Mouse (Mus musculus): ENCODE measurements around the gene Adgrb2.

The Adgrb2 gene

DNA sequence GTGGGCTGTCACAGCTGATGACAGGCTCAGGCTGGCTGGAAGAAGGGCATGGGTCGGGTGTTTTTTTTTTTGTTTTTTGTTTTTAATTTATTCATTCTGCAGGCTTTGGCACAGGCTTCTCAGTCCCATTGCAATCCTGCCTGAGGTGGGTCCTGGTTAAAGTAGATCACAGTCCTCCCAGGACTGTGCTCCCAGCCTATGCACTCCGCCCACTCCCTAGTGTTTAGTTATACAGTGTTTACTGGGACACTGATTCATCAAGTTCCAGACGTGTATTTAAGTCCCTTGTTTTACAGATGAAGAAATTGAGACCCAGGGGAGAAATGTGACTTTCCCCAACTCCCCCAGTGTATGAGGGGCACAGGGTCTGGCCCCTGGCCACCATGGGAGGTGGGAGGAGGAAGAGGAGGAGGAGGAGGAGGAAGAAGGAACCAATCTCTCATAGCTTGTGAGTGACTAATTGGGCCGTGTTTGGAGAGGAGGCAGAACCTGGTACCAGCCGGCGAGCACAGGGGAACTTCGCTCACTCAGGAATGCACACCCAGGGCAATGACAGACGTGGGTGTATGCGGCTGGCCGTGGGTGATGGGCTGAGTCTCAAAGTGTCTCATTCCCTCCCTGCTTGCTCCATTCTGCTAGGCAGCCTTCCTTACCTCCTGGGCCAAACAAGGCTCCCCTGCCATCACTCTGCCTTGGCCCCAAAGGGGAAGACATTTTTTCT, 39.0 kb downstream of the Adgrb2 start:
- ATAC-seq (ENCODE audit: insufficient number of reproducible peaks, low FRiP score, low TSS enrichment) = no peak

DNA sequence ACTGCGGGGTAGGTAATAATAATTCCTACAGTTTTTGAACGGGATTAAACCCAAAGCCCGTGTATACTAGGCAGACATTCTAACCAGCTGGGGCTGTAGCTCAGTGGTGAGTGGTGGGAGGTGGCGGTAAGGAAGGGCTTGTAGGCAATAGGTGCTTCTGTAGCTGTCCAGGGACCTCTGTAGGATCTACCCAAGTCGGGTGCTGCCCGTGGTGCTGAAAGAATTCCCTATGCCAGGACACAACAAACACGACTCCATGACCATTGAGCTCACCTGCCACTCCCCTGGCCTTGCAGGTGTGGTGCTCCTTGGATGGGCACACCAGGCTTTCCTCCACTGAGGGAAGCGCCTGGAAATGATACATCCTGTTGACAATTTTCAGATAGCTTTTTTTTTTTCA, 40.9 kb downstream of the Adgrb2 start:
- no peak for ATAC-seq (ENCODE audit: insufficient number of reproducible peaks, low FRiP score, low TSS enrichment)

DNA sequence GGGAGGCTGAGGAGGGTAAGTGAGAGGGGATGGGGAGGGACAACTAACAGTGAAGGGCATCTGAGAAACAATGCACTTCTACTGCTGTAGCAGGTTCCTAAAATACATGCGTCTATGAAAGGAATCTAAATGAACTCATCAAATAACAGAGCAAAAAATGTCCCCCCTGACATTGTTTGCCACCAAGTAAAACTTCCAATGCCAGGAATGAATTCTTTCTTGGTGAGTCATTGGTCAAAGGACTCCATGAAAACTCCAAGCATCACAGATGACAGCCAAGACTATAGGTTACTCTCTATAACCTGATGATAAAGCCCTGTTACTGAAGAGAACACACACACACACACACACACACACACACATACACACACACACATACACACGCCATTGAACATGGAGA, 46.5 kb downstream of the Adgrb2 start:
- ATAC-seq (ENCODE audit: insufficient number of reproducible peaks, low FRiP score, low TSS enrichment) = no peak

DNA sequence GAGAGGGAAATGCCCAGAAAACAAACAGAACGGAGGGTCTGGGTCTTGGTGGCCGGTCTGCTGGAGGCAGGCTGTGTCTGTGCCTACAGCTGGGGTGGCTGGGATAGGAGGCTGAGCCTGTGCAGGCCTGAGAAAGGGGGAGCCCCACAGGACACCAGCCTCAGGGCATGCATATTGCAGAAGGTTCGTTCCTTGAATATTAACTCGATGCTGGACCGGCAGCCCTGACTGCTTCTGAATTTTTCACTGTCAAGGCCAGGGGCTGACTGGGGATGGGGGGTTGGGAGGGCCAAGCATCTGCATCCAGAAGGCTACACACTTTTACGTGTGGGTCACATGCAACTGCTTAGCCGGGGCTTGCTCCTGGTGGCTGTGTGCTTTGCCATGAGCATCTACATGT, 48.8 kb downstream of the Adgrb2 start:
- no peak for ATAC-seq (ENCODE audit: insufficient number of reproducible peaks, low FRiP score, low TSS enrichment)

DNA sequence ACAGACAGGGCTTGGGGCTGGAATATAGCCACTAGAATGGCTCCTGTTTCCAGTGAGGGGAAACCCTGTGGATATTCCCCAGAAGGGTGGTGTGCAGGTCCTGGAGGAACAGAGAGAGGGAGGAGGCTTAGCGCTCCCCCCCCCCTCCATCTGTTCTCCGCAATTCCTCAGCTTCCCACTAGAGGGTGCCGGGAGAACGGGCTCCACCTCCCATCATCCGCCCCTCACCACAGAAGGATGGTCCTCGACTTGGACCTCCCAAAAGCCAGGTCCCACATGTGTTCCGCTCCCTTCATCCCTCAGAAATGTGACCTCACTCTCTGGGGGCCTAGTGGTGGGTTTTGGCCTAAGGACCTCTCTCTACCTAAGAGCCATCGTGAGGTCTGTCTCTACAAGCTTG, 51.4 kb downstream of the Adgrb2 start:
- peak; percentile 70; the same call in 1 of the 2 replicates for ATAC-seq (ENCODE audit: insufficient number of reproducible peaks, low FRiP score, low TSS enrichment)

DNA sequence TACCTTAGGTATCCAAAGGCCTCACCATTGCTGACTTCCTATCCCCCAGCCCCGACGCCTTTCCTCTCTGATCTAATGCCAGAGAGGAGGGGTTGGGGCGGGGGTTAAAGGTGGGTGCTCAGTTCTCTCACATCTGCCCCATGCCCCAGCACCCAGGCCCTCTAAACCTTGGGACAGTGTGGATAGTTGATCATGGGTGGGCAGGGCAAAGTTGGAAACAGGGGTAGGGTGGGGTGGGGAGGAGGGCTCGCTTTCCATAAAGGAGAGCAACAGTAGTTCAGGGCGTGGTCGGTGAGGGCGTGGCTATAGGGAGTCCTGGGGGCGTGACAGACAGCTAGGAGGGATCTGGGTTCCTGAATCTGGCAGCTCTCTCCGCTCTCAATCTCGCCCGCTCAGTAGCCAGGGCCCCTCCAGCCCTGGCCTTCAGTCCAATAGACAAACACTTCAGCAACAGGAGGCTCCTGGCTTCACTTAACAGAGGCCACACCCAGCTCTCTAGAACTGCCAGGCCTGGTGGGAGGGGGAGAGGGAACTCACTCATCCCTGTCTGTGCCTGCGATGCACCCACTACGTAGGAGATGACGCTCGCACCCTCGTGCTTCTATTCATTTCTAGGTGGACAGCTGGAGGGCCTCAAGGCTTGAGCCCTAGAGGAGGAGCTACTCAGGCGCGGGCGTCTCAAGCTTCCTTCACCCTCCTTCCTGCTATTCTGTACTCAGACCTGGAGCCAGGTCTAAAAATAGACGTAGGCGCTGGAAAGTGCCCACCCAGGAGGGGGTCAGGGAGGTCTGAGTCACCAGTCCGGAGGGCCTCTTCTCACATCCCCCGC, 52.1 kb downstream of the Adgrb2 start:
- peak; percentile 26; the same call in 1 of the 2 replicates for ATAC-seq (ENCODE audit: insufficient number of reproducible peaks, low FRiP score, low TSS enrichment)

DNA sequence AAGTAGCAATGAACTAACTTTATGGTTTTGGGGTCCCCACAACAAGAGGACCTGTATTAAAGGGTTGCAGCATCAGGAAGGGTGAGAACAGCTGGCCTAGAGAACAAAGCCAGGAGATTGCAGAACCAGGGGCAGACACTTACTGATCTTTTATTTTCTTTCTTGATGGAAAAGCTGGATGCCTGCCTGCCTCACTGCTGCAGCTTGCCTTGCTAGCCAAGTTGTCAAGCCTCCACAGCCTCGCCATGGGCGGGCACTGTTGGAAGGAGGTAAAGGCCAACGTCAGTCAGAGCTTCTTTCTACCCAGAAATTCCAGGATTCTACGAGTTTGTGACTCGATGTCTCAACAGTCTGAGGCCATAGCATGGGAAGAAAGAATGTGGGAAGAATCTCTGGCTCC, 54.7 kb downstream of the Adgrb2 start:
- ATAC-seq (ENCODE audit: insufficient number of reproducible peaks, low FRiP score, low TSS enrichment) = no peak

DNA sequence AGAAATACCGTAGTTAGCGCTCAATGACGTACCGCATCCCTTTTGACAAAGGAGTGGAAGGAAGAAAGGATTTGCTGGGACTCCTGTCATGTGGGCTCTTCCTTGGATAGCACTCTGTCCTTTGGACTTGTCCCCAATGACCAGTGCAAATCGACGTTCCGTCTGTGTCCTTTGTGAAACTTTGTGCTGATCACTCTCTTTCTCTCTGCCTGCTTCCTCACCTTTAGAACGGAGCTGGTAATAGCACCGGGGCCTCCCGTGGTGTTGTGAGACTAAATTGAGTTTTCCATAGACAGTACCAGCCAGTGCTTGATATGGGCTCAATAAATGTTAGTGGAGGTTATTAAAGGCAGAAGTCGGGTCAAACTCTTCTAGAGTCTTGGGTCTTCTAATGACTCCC, 56.4 kb downstream of the Adgrb2 start:
- no peak for ATAC-seq (ENCODE audit: insufficient number of reproducible peaks, low FRiP score, low TSS enrichment)

DNA sequence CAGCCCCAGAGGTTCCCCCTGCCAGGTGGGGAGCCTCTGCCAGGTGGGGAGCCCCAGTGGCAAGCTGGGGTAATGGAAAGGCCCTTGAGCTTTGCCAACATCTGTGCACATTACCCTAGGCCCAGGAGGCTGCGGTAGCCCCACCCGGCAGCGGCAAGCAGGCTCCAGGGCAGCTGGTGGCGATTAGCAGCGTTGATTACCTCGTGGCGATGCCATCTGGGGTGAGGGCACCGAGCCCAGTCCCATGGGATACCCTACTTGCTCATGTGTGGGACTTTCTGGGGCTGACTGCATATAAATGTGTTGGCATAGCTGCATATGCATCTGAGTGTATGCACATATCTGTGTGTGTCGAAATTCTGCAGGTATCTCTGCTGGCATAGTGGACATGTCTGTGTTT, 59.5 kb downstream of the Adgrb2 start:
- ATAC-seq (ENCODE audit: insufficient number of reproducible peaks, low FRiP score, low TSS enrichment) = no peak

DNA sequence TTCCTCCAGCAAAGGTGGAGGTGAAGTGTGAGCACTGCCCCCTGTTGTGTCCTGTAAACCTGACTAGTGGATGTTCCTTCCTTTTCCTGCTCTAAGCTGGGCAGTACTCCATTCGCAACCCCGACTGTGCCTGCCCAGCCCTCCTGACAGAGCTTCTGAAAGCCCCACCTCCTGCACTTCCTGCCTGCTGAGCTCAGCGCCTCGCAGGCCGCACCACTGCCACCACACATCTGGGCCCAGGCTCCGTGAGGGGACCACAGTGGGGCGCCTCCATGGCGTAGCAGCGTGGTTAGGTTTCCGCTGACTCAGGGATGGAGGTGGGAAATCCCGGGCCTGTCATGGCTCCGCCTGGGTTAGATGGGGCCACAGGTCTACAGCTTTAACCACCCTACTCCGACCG, 60.9 kb downstream of the Adgrb2 start:
- ATAC-seq (ENCODE audit: insufficient number of reproducible peaks, low FRiP score, low TSS enrichment) = no peak

DNA sequence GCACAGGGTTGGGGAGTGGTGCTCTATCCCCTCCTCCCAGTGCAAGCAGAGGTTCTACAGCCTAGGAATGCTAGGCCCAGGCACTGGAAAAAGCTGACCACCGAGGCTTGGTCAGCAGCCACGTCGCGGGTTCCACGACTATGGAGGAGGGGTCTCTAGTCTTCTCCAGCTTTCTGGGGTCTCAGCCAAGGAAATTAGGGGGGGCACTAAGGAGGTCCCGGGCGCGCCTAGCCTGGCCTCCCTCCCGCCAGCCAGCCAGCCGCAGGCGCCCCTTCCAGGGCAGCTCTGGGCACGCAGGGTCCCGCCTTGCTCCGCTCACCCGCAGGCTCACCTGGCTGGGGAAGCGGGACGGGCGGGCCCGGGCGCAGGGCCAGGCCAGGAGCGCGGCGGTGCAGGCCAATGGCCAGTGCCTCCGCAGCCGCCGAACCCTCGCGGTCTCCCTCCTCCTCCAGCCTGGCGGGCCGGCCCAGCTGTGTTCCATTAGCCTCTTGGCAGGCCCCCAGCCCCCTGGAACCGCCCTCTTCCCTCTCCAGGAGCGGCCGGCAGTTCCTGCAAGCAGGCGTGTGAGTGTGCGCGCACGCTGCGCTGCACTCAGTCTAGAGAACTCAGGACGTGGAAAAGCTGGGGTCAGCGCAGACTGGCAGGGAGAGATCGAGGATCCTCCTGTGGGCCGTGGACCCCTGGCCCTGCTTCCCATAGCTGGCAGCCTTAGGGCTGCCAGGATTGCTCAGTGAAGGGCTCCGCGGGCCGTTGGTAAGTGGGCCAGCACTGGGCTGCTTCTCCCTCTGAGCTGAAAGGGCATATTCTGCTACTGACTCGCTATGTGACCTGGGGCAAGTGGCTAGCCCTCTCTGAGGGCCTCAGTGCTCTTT, 62.9 kb downstream of the Adgrb2 start, which contains the start of gene Col16a1:
Gene Col16a1 (plus strand): TSS at position 510 of the 872 bp plus-strand sequence.
- ATAC-seq (ENCODE audit: insufficient number of reproducible peaks, low FRiP score, low TSS enrichment) = 0 out of 2 replicates have a peak, but pooled peaks have one; percentile 52

DNA sequence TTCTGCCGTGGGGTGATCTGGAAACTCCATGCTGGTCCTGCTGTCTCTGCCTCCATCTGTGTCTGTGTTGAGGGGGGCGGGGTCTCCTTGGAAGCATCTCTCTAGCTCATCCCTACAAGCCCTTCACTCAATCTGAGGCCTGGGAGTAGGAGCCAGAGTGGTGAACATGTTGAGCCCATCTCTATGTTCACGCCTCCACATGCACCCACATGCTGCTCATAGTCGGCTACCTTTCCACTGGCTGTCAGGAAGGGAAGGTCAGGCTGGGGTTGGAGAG, 63.5 kb downstream of the Adgrb2 start:
- no peak for ATAC-seq (ENCODE audit: insufficient number of reproducible peaks, low FRiP score, low TSS enrichment)

DNA sequence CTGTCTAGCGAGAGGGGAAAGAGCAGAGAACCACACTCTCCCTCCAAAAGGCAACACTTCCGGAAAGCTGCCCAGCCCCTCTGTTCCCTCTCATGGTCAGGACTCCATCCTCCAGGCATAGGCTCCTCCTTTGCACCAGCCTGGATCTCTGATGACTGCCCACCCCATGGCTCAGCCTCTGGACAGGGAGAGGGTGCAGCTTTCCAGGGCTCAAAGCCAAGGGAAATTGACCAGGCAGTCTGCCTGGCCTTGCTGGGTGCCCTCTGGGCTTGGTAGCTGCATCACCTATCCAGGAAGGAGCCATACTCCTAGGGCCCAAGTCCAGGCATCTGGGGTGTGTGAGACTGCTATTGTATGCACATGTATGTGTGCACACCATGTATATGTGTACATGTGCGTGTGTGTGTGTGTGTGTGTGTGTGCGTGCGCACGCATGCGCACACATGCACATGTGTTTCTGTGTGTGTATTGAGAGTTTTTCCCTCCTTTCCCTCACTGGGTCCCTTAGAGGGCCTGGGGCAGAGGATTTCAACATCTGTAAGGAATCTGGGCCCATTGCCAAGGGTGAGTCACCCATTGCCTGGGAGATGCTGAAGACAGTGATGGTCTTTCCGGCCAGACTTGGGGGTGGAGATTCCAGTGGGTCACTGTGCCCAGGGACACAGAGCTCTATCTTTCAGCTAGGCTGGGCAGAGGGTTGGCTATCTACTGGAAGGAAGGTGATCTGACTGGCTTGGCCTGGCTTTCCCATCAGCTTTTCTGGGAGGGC, 65.6 kb downstream of the Adgrb2 start:
- ATAC-seq (ENCODE audit: insufficient number of reproducible peaks, low FRiP score, low TSS enrichment) = no peak

DNA sequence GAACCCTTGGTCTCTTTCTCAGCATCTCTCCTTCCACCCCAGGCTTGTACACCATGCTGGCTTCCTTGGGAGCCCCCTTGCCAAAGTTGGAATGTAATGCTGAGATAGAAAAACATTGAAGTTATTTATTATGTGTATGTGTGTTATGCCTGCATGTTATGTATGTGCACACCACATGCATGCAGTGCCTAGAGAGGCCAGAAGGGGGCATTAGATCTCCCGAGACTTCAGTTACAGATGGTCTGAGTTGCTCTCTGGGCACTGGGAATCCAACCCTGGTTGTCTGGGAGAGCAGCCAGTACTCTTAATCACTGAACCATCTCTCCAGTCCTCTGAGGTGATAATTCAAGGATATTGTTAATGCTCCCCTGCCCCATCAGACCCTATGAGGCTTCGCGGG, 67.6 kb downstream of the Adgrb2 start:
- ATAC-seq (ENCODE audit: insufficient number of reproducible peaks, low FRiP score, low TSS enrichment) = no peak

DNA sequence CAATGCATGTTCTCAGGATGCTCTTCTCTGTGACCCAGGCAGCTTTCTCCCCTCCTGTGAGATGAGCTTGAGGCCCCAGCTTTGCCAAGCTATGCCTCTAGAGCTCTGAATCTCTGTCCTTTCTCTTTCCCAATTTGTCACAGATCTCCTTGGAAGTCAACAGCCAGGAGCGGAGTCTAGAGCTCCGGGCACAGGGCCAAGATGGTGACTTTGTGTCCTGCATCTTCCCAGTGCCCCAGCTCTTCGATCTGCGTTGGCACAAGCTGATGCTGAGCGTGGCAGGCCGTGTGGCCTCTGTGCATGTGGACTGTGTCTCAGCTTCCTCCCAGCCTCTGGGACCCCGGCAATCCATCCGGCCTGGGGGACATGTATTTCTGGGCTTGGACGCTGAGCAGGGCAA, 68.4 kb downstream of the Adgrb2 start:
- ATAC-seq (ENCODE audit: insufficient number of reproducible peaks, low FRiP score, low TSS enrichment) = no peak

DNA sequence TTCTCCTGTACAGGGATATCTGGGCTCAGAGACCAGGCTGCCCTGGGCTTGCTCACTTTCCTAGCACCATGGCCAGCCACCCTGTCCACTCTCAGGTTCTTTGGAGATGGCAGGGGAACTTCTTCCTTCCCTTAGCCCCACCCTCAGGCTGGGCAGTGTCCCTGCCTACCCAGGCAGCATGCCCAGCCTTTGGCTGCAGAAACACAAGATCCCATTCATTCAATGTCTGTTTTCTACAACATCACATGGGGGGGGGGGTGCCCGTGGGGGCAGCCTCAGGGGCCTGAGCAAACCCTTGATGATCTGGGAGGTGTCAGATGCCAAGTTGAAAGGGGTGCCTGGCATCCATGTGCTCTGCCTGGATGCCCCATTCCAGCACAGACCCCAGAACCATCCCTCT, 70.1 kb downstream of the Adgrb2 start:
- no peak for ATAC-seq (ENCODE audit: insufficient number of reproducible peaks, low FRiP score, low TSS enrichment)

DNA sequence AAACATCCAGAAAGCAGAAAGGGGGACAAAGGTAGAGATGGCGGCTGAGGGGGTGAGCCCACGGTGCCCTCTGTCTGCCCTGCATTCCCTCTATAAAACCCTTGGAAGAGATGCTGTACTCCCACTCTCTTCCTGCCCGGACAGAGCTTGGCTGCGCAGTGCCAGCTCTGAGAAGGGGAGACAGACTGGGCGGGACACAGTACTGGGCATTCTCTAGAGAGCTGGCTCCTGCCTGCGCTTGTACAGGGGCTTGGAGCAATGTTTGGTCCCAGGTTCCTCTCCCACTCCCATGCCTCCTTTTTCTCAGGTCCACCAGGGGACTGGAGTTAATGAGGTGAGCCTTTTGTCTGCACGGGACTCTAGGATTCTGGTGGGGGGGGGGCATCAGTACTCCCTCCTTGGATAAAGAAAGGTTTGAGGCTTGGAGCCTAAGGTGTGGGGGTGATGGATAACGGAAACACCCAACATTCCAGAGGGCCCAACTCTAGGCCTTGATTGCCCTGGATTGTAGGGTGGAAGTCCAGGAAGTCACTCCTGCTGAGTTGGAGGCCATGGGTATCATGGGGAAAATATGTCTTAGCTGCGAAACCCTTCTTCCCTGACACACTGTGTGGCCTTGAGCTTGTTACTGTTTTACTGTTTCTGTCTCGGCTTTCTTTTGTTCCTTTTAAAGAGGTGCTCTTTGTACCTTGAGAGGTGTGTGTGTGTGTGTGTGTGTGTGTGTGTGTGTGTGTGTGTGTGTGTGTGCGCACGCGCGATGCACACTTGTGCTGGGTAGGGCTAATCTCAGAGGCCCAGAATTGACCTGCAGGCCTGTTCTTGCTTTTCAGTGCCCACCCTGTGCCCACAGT, 70.7 kb downstream of the Adgrb2 start:
- no peak for ATAC-seq (ENCODE audit: insufficient number of reproducible peaks, low FRiP score, low TSS enrichment)

DNA sequence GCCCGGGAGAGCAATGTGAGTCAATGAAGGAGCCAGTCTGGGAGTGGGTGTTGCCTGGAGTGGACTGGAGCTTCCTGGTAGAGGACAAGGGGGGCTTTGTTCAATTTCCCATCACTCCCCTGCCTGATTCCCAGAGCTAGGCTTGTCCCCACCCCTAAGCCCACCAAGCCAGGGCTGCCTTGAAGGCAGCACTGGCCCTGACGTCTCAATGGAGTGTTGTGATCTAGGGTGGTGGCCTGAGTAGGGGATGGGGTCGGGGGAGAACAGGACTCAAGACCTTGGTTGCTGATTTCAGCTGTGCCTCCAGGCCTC, 71.3 kb downstream of the Adgrb2 start:
- no peak for ATAC-seq (ENCODE audit: insufficient number of reproducible peaks, low FRiP score, low TSS enrichment)

DNA sequence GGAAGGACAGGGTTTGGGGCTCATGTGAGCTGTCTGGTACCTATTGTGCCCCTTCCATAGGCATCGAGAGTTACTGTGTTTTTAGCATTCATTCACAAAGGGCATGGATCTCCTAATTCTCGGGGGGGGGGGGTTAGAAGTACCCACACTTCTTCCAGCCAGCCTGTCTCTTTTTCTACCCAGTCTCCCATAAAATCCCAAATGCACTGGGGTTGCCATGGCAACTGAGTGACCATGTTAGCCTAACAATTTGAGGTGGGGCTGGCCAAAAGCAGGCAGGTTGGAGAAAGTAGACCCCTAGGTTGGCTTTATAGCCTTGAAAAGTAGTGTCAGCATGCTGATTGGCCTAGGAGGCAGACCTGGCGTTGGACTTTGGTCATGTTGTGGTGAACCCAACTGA, 71.8 kb downstream of the Adgrb2 start:
- ATAC-seq (ENCODE audit: insufficient number of reproducible peaks, low FRiP score, low TSS enrichment) = no peak

DNA sequence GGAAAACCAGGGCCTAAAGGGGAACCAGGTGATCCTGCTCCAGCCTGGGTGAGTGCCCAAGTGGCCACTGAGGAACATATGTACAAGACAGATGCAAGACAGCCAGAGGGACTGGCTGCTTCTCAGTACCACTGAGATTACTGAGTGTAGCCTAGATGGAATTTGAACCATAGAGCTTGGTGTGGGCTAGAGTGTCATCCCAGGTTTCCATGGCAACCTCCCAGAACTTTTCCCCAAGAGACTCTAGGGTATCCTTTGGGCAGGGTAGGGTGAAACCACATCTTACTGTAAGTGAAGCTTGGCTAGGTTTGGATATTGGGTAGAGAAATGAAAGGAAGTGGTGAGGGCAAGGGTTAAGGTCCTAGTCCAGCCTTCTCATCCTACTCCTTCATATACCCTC, 76.3 kb downstream of the Adgrb2 start:
- ATAC-seq (ENCODE audit: insufficient number of reproducible peaks, low FRiP score, low TSS enrichment) = no peak
